Mouse (Mus musculus) MEL (cell line): ENCODE measurements around the gene Gm21985.

ENCODE experiments used
- CTCF ChIP-seq, 3 experiments: IDR thresholded peaks in 2 of 3; conservative IDR thresholded peaks in 1 of 3; 2 replicates each; pipeline ENCODE4 v1.5.1; 2011 to 2012; ENCODE audit warnings: low read length in 3 of 3, low read depth in 2 of 3, mild to moderate bottlenecking in 2 of 3, improper control_type of control experiment in 1 of 3, inconsistent platforms in 1 of 3, mixed read lengths in 1 of 3, moderate library complexity in 1 of 3; ENCODE audit not compliant: control insufficient read depth in 1 of 3, insufficient read depth in 1 of 3, poor library complexity in 1 of 3, severe bottlenecking in 1 of 3
- GABPA ChIP-seq: IDR thresholded peaks from 2 replicates; pipeline ENCODE4 v1.6.1; 2012; ENCODE audit warnings: low read depth, mild to moderate bottlenecking, inconsistent platforms, low read length, improper control_type of control experiment, moderate library complexity
- MAFK ChIP-seq: IDR thresholded peaks from 2 replicates; pipeline ENCODE4 v1.6.1; 2011; ENCODE audit warnings: low read depth, mild to moderate bottlenecking, low read length, improper control_type of control experiment, borderline replicate concordance
- MXI1 ChIP-seq: IDR thresholded peaks from 2 replicates; pipeline ENCODE4 v1.6.1; 2011; ENCODE audit warnings: mild to moderate bottlenecking, low read depth, low read length, improper control_type of control experiment
- SIN3A ChIP-seq: IDR thresholded peaks from 2 replicates; pipeline ENCODE4 v1.6.1; 2012; ENCODE audit warnings: low read length, improper control_type of control experiment, inconsistent platforms
- TAL1 ChIP-seq: IDR thresholded peaks from 2 replicates; pipeline ENCODE4 v1.6.1; 2012; ENCODE audit warnings: mild to moderate bottlenecking, inconsistent platforms, low read length, moderate library complexity, mixed read lengths
- ZC3H11A ChIP-seq: IDR thresholded peaks from 2 replicates; pipeline ENCODE4 v1.6.1; 2012; ENCODE audit warnings: low read depth, mild to moderate bottlenecking, inconsistent platforms, low read length, improper control_type of control experiment
- ZMIZ1 ChIP-seq: IDR thresholded peaks from 2 replicates; pipeline ENCODE4 v1.6.1; 2012; ENCODE audit warnings: low read depth, mild to moderate bottlenecking, inconsistent platforms, low read length, improper control_type of control experiment, moderate library complexity

DNA sequence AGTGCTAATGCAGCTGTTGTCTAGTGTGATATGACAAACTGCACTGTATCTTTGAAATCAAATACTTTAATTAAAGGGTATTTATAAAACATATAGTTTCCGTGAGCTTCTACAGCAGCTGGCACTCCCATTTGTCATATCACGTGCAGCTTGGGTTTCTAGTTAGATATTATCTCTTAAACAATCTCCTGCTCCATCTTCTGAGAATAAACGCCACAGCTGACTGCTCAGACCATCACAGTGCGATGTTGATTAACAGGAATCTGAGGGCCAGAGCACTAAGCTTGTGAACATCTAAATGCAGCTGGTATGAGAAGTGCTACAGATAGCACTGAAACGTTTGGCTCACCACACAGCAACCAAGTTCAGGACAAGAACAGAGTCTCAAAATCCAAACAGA is 164.3 kb downstream of the Gm21985 start:
- no peak for TF ChIP-seq MAFK
- no peak for TF ChIP-seq MXI1
- TF ChIP-seq CTCF (IDR thresholded peaks at IDR 0.05 in 2 of 3, conservative IDR thresholded peaks at IDR 0.05 in 1 of 3; ENCODE audit: control insufficient read depth in 1 of 3, insufficient read depth in 1 of 3, low read depth in 2 of 3, low read length in 3 of 3, poor library complexity in 1 of 3, severe bottlenecking in 1 of 3): no peak
- no peak for TF ChIP-seq SIN3A
- TF ChIP-seq TAL1: no peak
- no peak for TF ChIP-seq ZMIZ1
- no peak for TF ChIP-seq ZC3H11A
- no peak for TF ChIP-seq GABPA
